Mouse (Mus musculus): ENCODE measurements at regions not wholly inside any gene's neighbourhood (a gene's known extent, or its start where the extent isn't known, plus 50 kb on each side); places are given as distances from the start of the nearest gene placed in this dataset.

GRCm38 (mm10) chr2:9691506-9691905 lies 189.5 kb upstream of the 4930412O13Rik start:
- ATAC-seq (ENCODE audit: insufficient number of reproducible peaks, insufficient read depth, low FRiP score, low read depth) = no peak
- H3K4me1 ChIP-seq (ENCODE audit: control insufficient read depth, insufficient read depth, low read length) = no peaks in the 10 kb centered on the region
- H3K4me3 ChIP-seq (ENCODE audit: low read depth, low read length) = no peak overlapping the region
- no peak overlapping the region for H3K9ac ChIP-seq (replicated peaks; ENCODE audit: low read depth, low read length)
- no peak overlapping the region for H3K27ac ChIP-seq (ENCODE audit: low read length)
- no peaks in the 10 kb centered on the region for H3K27me3 ChIP-seq (ENCODE audit: control insufficient read depth, insufficient read depth, low read length)
- WGBS = 73% methylated on average over 5 of the region's 5 CpGs
- H3K4me2 ChIP-seq (replicated peaks; ENCODE audit: low read depth, low read length) = no peak overlapping the region
- no peaks in the 10 kb centered on the region for H3K36me3 ChIP-seq (ENCODE audit: control insufficient read depth, insufficient read depth, low read length)
- H3K9me3 ChIP-seq (ENCODE audit: control insufficient read depth, low read depth, low read length) = no peaks in the 10 kb centered on the region

DNA sequence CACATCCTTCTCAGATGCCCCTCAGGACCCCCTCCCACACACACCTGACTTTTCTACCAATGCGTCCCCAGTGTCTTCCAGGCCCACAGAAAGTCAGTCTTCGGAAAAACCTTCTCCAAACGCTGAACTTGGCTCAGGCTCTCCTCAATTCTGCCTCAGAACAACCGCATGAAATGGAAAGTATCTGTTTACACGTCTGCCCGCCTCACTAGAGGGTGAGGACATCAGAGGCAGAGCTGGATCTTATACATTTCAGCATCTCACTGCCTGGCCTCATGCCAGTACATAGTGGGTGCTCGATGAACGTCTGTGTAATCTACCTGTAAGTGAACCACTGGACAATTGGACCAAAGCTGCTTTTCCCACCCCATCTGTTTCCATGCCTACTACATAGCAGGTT lies 189.1 kb upstream of the 4930412O13Rik start:
- Histone ChIP-seq H3K9ac (replicated peaks; ENCODE audit: low read depth, low read length) (no peak overlapping the region), H3K4me2 (replicated peaks; ENCODE audit: low read depth, low read length) (no peak overlapping the region), H3K9me3 (ENCODE audit: control insufficient read depth, low read depth, low read length) (no peaks in the 10 kb centered on the region), H3K27me3 (ENCODE audit: control insufficient read depth, insufficient read depth, low read length) (no peaks in the 10 kb centered on the region), H3K36me3 (ENCODE audit: control insufficient read depth, insufficient read depth, low read length) (no peaks in the 10 kb centered on the region), H3K4me3 (ENCODE audit: low read depth, low read length) (no peak overlapping the region), H3K27ac (ENCODE audit: low read length) (no peak overlapping the region), H3K4me1 (ENCODE audit: control insufficient read depth, insufficient read depth, low read length) (no peaks in the 10 kb centered on the region)
- ATAC-seq (ENCODE audit: insufficient number of reproducible peaks, insufficient read depth, low FRiP score, low read depth) = no peak
- WGBS = 63% methylated on average over 8 of the region's 8 CpGs

DNA sequence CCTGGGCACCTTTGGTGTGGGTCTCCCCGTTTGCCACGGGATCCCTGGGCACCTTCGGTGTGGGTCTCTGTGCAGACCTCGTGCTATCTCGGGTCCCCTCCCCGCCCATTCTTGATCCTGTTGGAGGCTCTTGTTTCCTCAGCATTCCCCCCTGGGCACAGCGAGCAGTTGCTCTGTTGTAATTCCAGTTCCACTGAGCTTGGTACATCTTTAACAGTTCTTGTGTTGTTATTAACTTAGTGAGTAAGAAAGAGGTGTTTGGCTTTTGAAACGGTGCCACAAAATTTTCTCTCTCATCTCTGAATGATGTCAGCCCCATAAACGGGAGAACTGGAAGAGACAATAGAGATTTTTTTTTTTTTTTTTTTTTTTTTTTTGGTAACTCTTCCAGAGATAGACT lies 187.7 kb upstream of the 4930412O13Rik start:
- Histone ChIP-seq H3K4me1 (ENCODE audit: control insufficient read depth, insufficient read depth, low read length) (no peaks in the 10 kb centered on the region), H3K36me3 (ENCODE audit: control insufficient read depth, insufficient read depth, low read length) (no peaks in the 10 kb centered on the region), H3K9me3 (ENCODE audit: control insufficient read depth, low read depth, low read length) (no peaks in the 10 kb centered on the region), H3K27me3 (ENCODE audit: control insufficient read depth, insufficient read depth, low read length) (no peaks in the 10 kb centered on the region), H3K4me2 (replicated peaks; ENCODE audit: low read depth, low read length) (no peak overlapping the region), H3K4me3 (ENCODE audit: low read depth, low read length) (no peak overlapping the region), H3K9ac (replicated peaks; ENCODE audit: low read depth, low read length) (no peak overlapping the region), H3K27ac (ENCODE audit: low read length) (no peak overlapping the region)
- WGBS = 72% methylated on average over 9 of the region's 9 CpGs
- ATAC-seq (ENCODE audit: insufficient number of reproducible peaks, insufficient read depth, low FRiP score, low read depth) = no peak

DNA sequence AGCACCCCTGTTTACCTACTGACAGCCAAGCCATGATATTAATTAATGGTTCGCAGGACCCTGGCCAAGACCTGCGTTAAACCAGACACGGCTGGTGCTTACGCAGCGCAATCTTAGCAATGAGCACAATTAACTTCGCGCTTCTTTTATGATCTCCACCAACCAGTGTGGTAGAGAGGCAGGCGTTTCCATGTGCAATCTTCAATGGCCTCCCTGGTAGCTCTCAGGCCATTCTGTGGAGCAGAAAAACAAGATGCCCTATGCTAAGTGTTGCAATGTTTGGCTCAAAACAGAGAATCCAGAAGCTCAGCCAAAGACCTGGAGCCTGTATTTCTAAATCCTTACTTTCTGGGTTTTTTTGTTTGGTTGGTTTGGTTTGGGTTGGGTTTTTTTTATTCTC lies 186.9 kb upstream of the 4930412O13Rik start:
- Histone ChIP-seq H3K9me3 (ENCODE audit: control insufficient read depth, low read depth, low read length) (no peaks in the 10 kb centered on the region), H3K27ac (ENCODE audit: low read length) (no peak overlapping the region), H3K27me3 (ENCODE audit: control insufficient read depth, insufficient read depth, low read length) (no peaks in the 10 kb centered on the region), H3K4me2 (replicated peaks; ENCODE audit: low read depth, low read length) (no peak overlapping the region), H3K4me3 (ENCODE audit: low read depth, low read length) (no peak overlapping the region), H3K4me1 (ENCODE audit: control insufficient read depth, insufficient read depth, low read length) (no peaks in the 10 kb centered on the region), H3K9ac (replicated peaks; ENCODE audit: low read depth, low read length) (no peak overlapping the region), H3K36me3 (ENCODE audit: control insufficient read depth, insufficient read depth, low read length) (no peaks in the 10 kb centered on the region)
- whole genome bisulfite sequencing = 80% methylated on average over 8 of the region's 8 CpGs
- ATAC-seq (ENCODE audit: insufficient number of reproducible peaks, insufficient read depth, low FRiP score, low read depth) = no peak

DNA sequence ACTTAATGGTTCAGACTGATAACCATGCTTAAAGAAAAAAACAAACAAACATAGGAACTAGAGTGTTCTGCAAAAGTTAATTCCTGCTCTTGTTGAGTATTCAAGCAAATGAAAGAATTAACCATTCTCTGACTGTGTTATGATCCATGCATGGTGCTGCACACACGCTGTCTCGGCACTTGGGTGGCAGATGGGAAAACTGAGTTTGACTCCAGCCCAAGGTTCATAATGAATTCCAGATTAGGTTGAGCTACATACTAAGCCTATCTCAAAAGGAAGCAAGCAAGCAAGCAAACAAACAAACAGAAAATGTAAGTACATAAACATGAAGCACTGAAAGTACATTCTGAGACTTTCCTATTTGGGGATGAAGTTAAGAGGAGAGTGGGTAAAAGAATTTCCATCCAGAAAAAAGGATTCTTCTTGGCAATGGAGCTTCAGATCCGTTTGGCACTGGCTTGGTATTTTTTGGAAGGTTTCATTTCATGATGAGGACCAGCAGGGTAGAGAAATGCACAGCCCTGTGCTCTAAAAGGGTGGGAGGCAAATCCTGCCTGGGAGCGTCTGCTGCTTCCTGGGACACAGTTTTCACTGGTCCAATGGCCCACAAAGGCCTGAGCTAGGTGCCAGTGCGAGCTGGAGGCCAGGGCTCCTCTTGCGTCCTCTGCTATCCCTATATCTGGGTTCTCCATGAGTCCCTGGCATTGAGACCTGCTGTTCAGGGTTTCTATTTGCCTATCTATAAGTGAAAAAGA lies 183.3 kb upstream of the 4930412O13Rik start:
- Histone ChIP-seq H3K4me1 (ENCODE audit: control insufficient read depth, insufficient read depth, low read length) (no peaks in the 10 kb centered on the region), H3K27ac (ENCODE audit: low read length) (no peak overlapping the region), H3K4me2 (replicated peaks; ENCODE audit: low read depth, low read length) (no peak overlapping the region), H3K27me3 (ENCODE audit: control insufficient read depth, insufficient read depth, low read length) (no peaks in the 10 kb centered on the region), H3K9ac (replicated peaks; ENCODE audit: low read depth, low read length) (no peak overlapping the region), H3K4me3 (ENCODE audit: low read depth, low read length) (no peak overlapping the region), H3K36me3 (ENCODE audit: control insufficient read depth, insufficient read depth, low read length) (no peaks in the 10 kb centered on the region), H3K9me3 (ENCODE audit: control insufficient read depth, low read depth, low read length) (no peaks in the 10 kb centered on the region)
- WGBS = 82% methylated on average over 6 of the region's 6 CpGs
- ATAC-seq (ENCODE audit: insufficient number of reproducible peaks, insufficient read depth, low FRiP score, low read depth) = no peak

- Histone ChIP-seq H3K36me3 (ENCODE audit: control insufficient read depth, insufficient read depth, low read length) (no peaks in the 10 kb centered on the region), H3K9ac (replicated peaks; ENCODE audit: low read depth, low read length) (no peak overlapping the region), H3K27me3 (ENCODE audit: control insufficient read depth, insufficient read depth, low read length) (no peaks in the 10 kb centered on the region), H3K4me1 (ENCODE audit: control insufficient read depth, insufficient read depth, low read length) (no peaks in the 10 kb centered on the region), H3K9me3 (ENCODE audit: control insufficient read depth, low read depth, low read length) (no peaks in the 10 kb centered on the region), H3K4me3 (ENCODE audit: low read depth, low read length) (no peak overlapping the region), H3K4me2 (replicated peaks; ENCODE audit: low read depth, low read length) (no peak overlapping the region), H3K27ac (ENCODE audit: low read length) (no peak overlapping the region)
- 65% methylated on average over 3 of the region's 3 CpGs for WGBS
- ATAC-seq (ENCODE audit: insufficient number of reproducible peaks, insufficient read depth, low FRiP score, low read depth) = no peak
Observed at GRCm38 (mm10) chr2:9704266-9704665, 176.8 kb upstream of the 4930412O13Rik start.

- Histone ChIP-seq H3K4me3 (ENCODE audit: low read depth, low read length) (no peak overlapping the region), H3K4me2 (replicated peaks; ENCODE audit: low read depth, low read length) (no peak overlapping the region), H3K27ac (ENCODE audit: low read length) (no peak overlapping the region), H3K9ac (replicated peaks; ENCODE audit: low read depth, low read length) (no peak overlapping the region), H3K36me3 (ENCODE audit: control insufficient read depth, insufficient read depth, low read length) (no peaks in the 10 kb centered on the region), H3K9me3 (ENCODE audit: control insufficient read depth, low read depth, low read length) (no peaks in the 10 kb centered on the region), H3K27me3 (ENCODE audit: control insufficient read depth, insufficient read depth, low read length) (no peaks in the 10 kb centered on the region), H3K4me1 (ENCODE audit: control insufficient read depth, insufficient read depth, low read length) (no peaks in the 10 kb centered on the region)
- WGBS = 77% methylated on average over 7 of the region's 7 CpGs
- ATAC-seq (ENCODE audit: insufficient number of reproducible peaks, insufficient read depth, low FRiP score, low read depth) = no peak
Observed at GRCm38 (mm10) chr2:9709466-9709865, 171.6 kb upstream of the 4930412O13Rik start.

GRCm38 (mm10) chr2:9717904-9718303 lies 163.1 kb upstream of the 4930412O13Rik start:
- no peaks in the 10 kb centered on the region for H3K4me1 ChIP-seq (ENCODE audit: control insufficient read depth, insufficient read depth, low read length)
- H3K27me3 ChIP-seq (ENCODE audit: control insufficient read depth, insufficient read depth, low read length) = no peaks in the 10 kb centered on the region
- H3K4me3 ChIP-seq (ENCODE audit: low read depth, low read length) = no peak overlapping the region
- H3K4me2 ChIP-seq (replicated peaks; ENCODE audit: low read depth, low read length) = no peak overlapping the region
- no peak overlapping the region for H3K9ac ChIP-seq (replicated peaks; ENCODE audit: low read depth, low read length)
- no peaks in the 10 kb centered on the region for H3K36me3 ChIP-seq (ENCODE audit: control insufficient read depth, insufficient read depth, low read length)
- H3K9me3 ChIP-seq (ENCODE audit: control insufficient read depth, low read depth, low read length) = no peaks in the 10 kb centered on the region
- no peak for ATAC-seq (ENCODE audit: insufficient number of reproducible peaks, insufficient read depth, low FRiP score, low read depth)
- no peak overlapping the region for H3K27ac ChIP-seq (ENCODE audit: low read length)
- WGBS = 18% methylated on average over 1 of the region's 1 CpGs

DNA sequence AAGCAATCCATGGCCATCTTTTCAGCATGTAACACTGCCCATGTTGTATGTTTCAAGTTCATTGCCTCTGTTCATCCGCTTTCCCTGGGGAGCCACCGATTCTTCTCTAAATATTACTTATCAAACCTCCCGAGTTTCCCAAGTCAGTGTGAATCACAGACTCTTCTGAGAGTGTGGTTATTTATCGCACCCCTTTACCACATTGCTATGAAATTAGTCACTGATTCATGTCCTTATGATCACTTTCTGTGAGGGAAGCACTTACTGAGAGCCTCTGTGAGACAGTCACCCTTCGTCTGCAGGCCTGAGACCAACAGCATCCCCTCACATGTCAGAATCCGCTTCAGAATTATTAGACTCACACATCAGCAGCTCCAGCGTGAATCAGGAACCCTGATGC lies 147.8 kb upstream of the 4930412O13Rik start:
- Histone ChIP-seq H3K4me1 (ENCODE audit: control insufficient read depth, insufficient read depth, low read length) (no peaks in the 10 kb centered on the region), H3K27me3 (ENCODE audit: control insufficient read depth, insufficient read depth, low read length) (no peaks in the 10 kb centered on the region), H3K27ac (ENCODE audit: low read length) (no peak overlapping the region), H3K4me3 (ENCODE audit: low read depth, low read length) (no peak overlapping the region), H3K36me3 (ENCODE audit: control insufficient read depth, insufficient read depth, low read length) (no peaks in the 10 kb centered on the region), H3K9ac (replicated peaks; ENCODE audit: low read depth, low read length) (no peak overlapping the region), H3K4me2 (replicated peaks; ENCODE audit: low read depth, low read length) (no peak overlapping the region), H3K9me3 (ENCODE audit: control insufficient read depth, low read depth, low read length) (no peaks in the 10 kb centered on the region)
- 84% methylated on average over 7 of the region's 7 CpGs for whole genome bisulfite sequencing
- ATAC-seq (ENCODE audit: insufficient number of reproducible peaks, insufficient read depth, low FRiP score, low read depth) = no peak
